Mouse (Mus musculus) lung, postnatal 14 days (tissue): ENCODE data around the gene Arl6ip5.
A peak's percentile ranks its signal among the peaks of the same experiment; 100 is the strongest.

Experiments
- DNase-seq: peaks from one replicate; pipeline ENCODE4 v3.0.0; 2021

The Arl6ip5 gene

DNA sequence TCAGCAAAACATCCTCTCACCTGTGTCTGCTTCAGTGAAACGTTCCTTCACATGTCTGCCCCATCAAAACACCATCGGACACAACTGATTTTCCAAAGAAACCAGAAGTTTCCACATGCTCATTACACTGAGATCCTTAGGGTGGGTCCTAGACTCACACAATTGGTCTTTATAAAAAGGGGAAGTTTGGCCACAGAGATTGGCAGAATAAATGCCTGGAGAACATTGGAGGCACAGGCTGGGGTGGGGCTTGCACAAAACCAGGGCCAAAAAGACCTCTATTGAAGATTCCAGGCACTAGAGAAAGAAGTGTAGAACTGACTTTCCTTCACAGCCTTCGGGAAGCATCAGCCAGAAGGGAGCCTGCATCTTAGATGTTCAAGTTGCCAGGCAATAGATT is 63.3 kb downstream of the Arl6ip5 start:
- DNase-seq = no peak

DNA sequence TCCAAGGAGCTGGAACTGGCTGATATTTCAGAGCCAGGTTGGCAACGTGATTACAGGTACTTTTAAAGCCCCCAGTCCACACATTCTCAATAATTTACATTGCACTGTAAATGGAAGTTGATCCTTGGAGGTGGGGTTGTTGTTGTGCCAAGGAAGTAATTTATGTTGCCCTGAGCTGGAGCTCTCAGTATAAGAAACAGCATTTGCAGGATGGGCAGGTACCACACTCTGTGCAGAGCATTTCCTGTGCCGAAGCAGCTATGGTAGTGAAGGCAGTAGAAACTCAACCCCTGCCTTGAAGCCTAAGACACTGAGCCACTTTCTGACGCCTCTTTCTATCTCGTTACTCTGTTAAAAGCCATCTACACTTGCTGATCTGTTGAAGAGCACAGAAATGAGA is 65.3 kb downstream of the Arl6ip5 start:
- DNase-seq = no peak

DNA sequence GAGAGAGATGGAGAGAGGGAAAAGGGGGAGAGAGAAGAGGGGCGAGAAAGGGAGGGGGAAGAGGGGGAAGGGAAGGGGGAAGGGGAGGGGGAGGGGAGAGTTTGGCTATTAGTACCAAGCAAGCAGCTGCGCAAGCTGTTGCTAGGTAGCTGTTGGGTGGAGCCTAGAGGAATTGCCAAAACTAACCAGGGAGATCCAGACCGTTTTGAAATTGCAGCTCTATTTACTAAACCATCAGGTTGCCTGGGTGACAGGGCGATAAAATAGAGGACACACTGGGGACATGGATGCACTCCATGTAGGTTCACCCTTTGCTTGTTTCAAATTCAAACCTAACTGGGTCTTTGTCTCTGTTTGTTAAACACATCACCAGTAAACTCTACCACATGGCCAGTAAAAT is 65.9 kb downstream of the Arl6ip5 start:
- no peak for DNase-seq

DNA sequence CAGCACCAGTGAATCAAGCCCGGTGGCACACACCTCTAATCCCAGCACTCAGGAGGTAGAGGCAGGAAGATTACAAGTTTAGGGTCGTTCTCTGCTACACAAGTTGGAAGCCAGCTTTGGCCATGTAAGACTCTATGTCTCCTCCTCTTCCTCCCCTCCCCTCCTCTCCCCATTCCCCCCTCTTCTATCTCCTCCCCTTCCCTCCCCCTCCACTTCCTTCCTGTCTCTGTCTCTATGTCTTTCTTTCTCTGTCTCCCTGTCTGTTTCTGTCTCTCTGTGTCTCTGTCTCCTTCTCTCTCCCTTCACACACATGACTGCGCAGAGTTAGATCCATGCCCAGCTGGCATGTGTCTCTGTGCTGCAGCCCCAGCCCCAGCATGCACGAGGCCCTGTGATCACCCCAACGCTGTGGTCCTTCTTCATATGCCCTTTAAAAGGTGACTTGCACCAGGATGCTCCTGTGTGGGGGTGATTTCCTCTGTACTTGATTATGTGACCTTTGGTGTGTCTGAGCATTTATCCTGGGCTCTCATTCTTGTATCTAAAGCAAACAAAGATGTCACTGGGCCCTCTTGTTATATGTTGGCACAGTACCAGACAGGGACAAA is 66.5 kb downstream of the Arl6ip5 start:
- no peak for DNase-seq

DNA sequence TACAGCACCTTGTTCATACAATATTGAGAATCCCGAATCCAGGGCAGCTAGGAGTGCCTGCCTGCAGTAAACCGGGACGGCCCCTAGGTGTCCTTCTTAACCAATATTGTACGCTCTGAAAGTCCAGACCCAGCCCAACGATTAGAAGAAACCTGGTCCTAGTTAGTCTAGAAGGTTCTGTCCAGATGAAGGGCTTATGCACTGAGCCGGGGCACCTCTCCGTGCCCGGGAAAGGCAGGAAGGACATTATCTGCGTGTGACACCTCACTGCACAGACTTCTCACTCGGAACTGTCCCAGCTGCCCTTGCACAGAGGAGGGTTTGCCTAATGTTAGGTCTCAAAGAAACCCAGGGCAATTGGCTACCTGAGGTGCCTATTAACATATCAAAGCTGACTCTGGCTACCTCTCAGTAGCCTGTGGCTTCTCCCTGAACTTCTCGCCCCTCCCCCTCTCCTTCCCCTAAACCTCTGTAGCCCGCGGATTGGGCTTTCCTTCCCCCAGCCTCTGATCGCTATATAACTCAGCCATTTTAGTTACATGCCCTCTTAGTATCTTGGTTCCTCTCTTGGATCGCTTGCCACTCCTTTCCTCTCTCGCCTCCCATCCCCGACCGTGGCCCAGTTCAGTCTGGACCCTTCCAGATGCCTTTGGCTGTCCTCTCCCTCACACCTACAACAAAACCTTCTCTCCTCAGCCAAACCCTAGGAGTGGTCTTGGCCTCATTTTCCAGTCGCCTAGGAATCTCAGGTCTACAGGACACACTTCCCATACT is 67.7 kb downstream of the Arl6ip5 start:
- peak; percentile 83 for DNase-seq

DNA sequence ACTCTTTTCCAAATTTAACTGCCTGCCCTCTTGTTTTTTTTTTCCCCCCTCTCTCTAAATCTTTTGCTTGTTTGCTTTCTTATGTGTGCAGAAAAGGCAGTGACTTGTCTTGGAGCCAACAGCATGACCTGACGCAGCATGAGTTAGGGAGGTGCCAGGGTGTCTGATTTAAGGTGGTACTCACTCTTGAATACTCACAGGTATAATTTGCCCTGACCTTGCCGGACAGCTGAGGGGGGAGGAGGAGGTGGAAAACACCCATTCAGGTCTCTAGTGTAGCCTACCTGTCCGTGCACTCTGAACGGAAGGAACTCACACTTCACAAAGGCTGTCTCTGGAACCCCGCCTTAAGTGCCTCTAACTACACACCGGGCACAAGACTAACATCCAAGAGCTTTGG is 68.4 kb downstream of the Arl6ip5 start:
- no peak for DNase-seq
